Mouse (Mus musculus): ENCODE results near the gene Fam214a. TPM values are rescaled to one million over a fixed set of nuclear protein-coding genes. Genes with fewer than 3 reads are reported as not detected.

Gene Fam214a
- polyA plus RNA-seq, 1 experiment from 2014 or later: 2.1 TPM

- ATAC-seq (ENCODE audit: insufficient read depth): no peak
- Histone ChIP-seq H3K27me3 (no peaks in the 10 kb centered on the region), H3K4me3 (replicated peaks) (no peak overlapping the region), H3K4me2 (no peak overlapping the region), H3K4me1 (replicated peaks) (peaks cover 17% of the 10 kb centered on the region), H3K9me3 (replicated peaks) (no peaks in the 10 kb centered on the region), H3K36me3 (replicated peaks) (no peaks in the 10 kb centered on the region), H3K9ac (no peak overlapping the region), H3K27ac (replicated peaks) (no peak overlapping the region)
- 71% methylated on average over 12 of the region's 12 CpGs for WGBS (ENCODE audit: insufficient replicate concordance)
Observed at GRCm38 (mm10) chr9:74971191-74971976, 18.7 kb downstream of the Fam214a start.

- Histone ChIP-seq H3K27ac (replicated peaks) (no peak overlapping the region), H3K4me2 (no peak overlapping the region), H3K4me1 (replicated peaks) (peaks cover 17% of the 10 kb centered on the region), H3K36me3 (replicated peaks) (no peaks in the 10 kb centered on the region), H3K4me3 (replicated peaks) (no peak overlapping the region), H3K27me3 (no peaks in the 10 kb centered on the region), H3K9me3 (replicated peaks) (no peaks in the 10 kb centered on the region), H3K9ac (no peak overlapping the region)
- 55% methylated on average over 5 of the region's 5 CpGs for WGBS (ENCODE audit: insufficient replicate concordance)
- peak; percentile 47; the same call in 1 of the 2 replicates for ATAC-seq (ENCODE audit: insufficient read depth)
Observed at GRCm38 (mm10) chr9:74972736-74973135, 20.1 kb downstream of the Fam214a start.

GRCm38 (mm10) chr9:74973154-74973553, 20.5 kb downstream of the Fam214a start:
- no peak for ATAC-seq (ENCODE audit: insufficient read depth)
- no peak overlapping the region for H3K4me2 ChIP-seq
- 59% methylated on average over 4 of the region's 4 CpGs for WGBS (ENCODE audit: insufficient replicate concordance)

GRCm38 (mm10) chr9:74974758-74975157, 22.1 kb downstream of the Fam214a start:
- no peak overlapping the region for H3K4me3 ChIP-seq (replicated peaks)
- H3K4me1 ChIP-seq (replicated peaks): peaks cover 17% of the 10 kb centered on the region
- H3K9me3 ChIP-seq (replicated peaks): no peaks in the 10 kb centered on the region
- peak overlapping the region; percentile 10; the same call in 1 of the 2 replicates for H3K4me2 ChIP-seq
- WGBS (ENCODE audit: insufficient replicate concordance): 26% methylated on average over 11 of the region's 11 CpGs
- H3K36me3 ChIP-seq (replicated peaks): no peaks in the 10 kb centered on the region
- no peak for ATAC-seq (ENCODE audit: insufficient read depth)
- H3K27ac ChIP-seq (replicated peaks): no peak overlapping the region
- H3K9ac ChIP-seq: no peak overlapping the region
- H3K27me3 ChIP-seq: no peaks in the 10 kb centered on the region

More at GRCm38 (mm10) chr9:74973154-74973553, 20.5 kb downstream of the Fam214a start:
- Histone ChIP-seq H3K27ac (replicated peaks) (no peak overlapping the region), H3K9me3 (replicated peaks) (no peaks in the 10 kb centered on the region), H3K36me3 (replicated peaks) (no peaks in the 10 kb centered on the region), H3K4me1 (replicated peaks) (peaks cover 17% of the 10 kb centered on the region), H3K9ac (no peak overlapping the region), H3K4me3 (replicated peaks) (no peak overlapping the region), H3K27me3 (no peaks in the 10 kb centered on the region)

GRCm38 (mm10) chr9:74975416-74975815, 22.7 kb downstream of the Fam214a start:
- peak overlapping the region; percentile 47 for H3K4me3 ChIP-seq (replicated peaks)
- H3K36me3 ChIP-seq (replicated peaks): no peaks in the 10 kb centered on the region
- peaks cover 17% of the 10 kb centered on the region for H3K4me1 ChIP-seq (replicated peaks)
- WGBS (ENCODE audit: insufficient replicate concordance): 13% methylated on average over 7 of the region's 7 CpGs
- H3K9ac ChIP-seq: no peak overlapping the region
- H3K9me3 ChIP-seq (replicated peaks): no peaks in the 10 kb centered on the region
- ATAC-seq (ENCODE audit: insufficient read depth): no peak
- H3K4me2 ChIP-seq: peak overlapping the region; percentile 67
- H3K27ac ChIP-seq (replicated peaks): no peak overlapping the region
- no peaks in the 10 kb centered on the region for H3K27me3 ChIP-seq

GRCm38 (mm10) chr9:74975911-74976563, 23.4 kb downstream of the Fam214a start:
- Histone ChIP-seq H3K27ac (replicated peaks) (no peak overlapping the region), H3K4me1 (replicated peaks) (peaks cover 17% of the 10 kb centered on the region), H3K4me2 (peak overlapping the region; percentile 67), H3K36me3 (replicated peaks) (no peaks in the 10 kb centered on the region), H3K9ac (no peak overlapping the region), H3K9me3 (replicated peaks) (no peaks in the 10 kb centered on the region), H3K4me3 (replicated peaks) (peak overlapping the region; percentile 47), H3K27me3 (no peaks in the 10 kb centered on the region)
- under 1% methylated on average over 23 of the region's 23 CpGs for whole genome bisulfite sequencing (ENCODE audit: insufficient replicate concordance)
- peak; percentile 86 for ATAC-seq (ENCODE audit: insufficient read depth)

- peaks cover 17% of the 10 kb centered on the region for H3K4me1 ChIP-seq (replicated peaks)
- no peak for ATAC-seq (ENCODE audit: insufficient read depth)
- H3K4me3 ChIP-seq (replicated peaks): no peak overlapping the region
- no peak overlapping the region for H3K27ac ChIP-seq (replicated peaks)
- no peaks in the 10 kb centered on the region for H3K27me3 ChIP-seq
- no peak overlapping the region for H3K4me2 ChIP-seq
- 65% methylated on average over 2 of the region's 2 CpGs for WGBS (ENCODE audit: insufficient replicate concordance)
- no peaks in the 10 kb centered on the region for H3K36me3 ChIP-seq (replicated peaks)
- H3K9me3 ChIP-seq (replicated peaks): no peaks in the 10 kb centered on the region
- H3K9ac ChIP-seq: no peak overlapping the region
Observed at GRCm38 (mm10) chr9:74977251-74977650, 24.6 kb downstream of the Fam214a start.

- ATAC-seq (ENCODE audit: insufficient read depth): no peak
- no peak overlapping the region for H3K4me2 ChIP-seq
- no peak overlapping the region for H3K9ac ChIP-seq
- H3K4me1 ChIP-seq (replicated peaks): peaks cover 17% of the 10 kb centered on the region
- H3K4me3 ChIP-seq (replicated peaks): no peak overlapping the region
- H3K27ac ChIP-seq (replicated peaks): no peak overlapping the region
- no peaks in the 10 kb centered on the region for H3K36me3 ChIP-seq (replicated peaks)
- 64% methylated on average over 7 of the region's 7 CpGs for WGBS (ENCODE audit: insufficient replicate concordance)
- no peaks in the 10 kb centered on the region for H3K9me3 ChIP-seq (replicated peaks)
- H3K27me3 ChIP-seq: no peaks in the 10 kb centered on the region
Observed at GRCm38 (mm10) chr9:74977962-74978361, 25.3 kb downstream of the Fam214a start.

- WGBS (ENCODE audit: insufficient replicate concordance): 65% methylated on average over 7 of the region's 7 CpGs
- no peak for ATAC-seq (ENCODE audit: insufficient read depth)
- H3K36me3 ChIP-seq (replicated peaks): no peaks in the 10 kb centered on the region
Observed at GRCm38 (mm10) chr9:74978868-74979267, 26.2 kb downstream of the Fam214a start.

GRCm38 (mm10) chr9:74979371-74979770, 26.7 kb downstream of the Fam214a start:
- no peaks in the 10 kb centered on the region for H3K9me3 ChIP-seq (replicated peaks)
- H3K4me1 ChIP-seq (replicated peaks): peaks cover 17% of the 10 kb centered on the region
- H3K27ac ChIP-seq (replicated peaks): no peak overlapping the region
- no peak for ATAC-seq (ENCODE audit: insufficient read depth)
- H3K36me3 ChIP-seq (replicated peaks): no peaks in the 10 kb centered on the region
- no peaks in the 10 kb centered on the region for H3K27me3 ChIP-seq
- H3K4me2 ChIP-seq: no peak overlapping the region
- H3K4me3 ChIP-seq (replicated peaks): no peak overlapping the region
- no peak overlapping the region for H3K9ac ChIP-seq
- 68% methylated on average over 5 of the region's 5 CpGs for WGBS (ENCODE audit: insufficient replicate concordance)

More at GRCm38 (mm10) chr9:74978868-74979267, 26.2 kb downstream of the Fam214a start:
- no peak overlapping the region for H3K4me2 ChIP-seq
- peaks cover 17% of the 10 kb centered on the region for H3K4me1 ChIP-seq (replicated peaks)
- no peaks in the 10 kb centered on the region for H3K9me3 ChIP-seq (replicated peaks)
- no peak overlapping the region for H3K9ac ChIP-seq
- no peak overlapping the region for H3K4me3 ChIP-seq (replicated peaks)
- no peaks in the 10 kb centered on the region for H3K27me3 ChIP-seq
- no peak overlapping the region for H3K27ac ChIP-seq (replicated peaks)

GRCm38 (mm10) chr9:74979866-74980265, 27.2 kb downstream of the Fam214a start:
- Histone ChIP-seq H3K9ac (no peak overlapping the region), H3K27me3 (no peaks in the 10 kb centered on the region), H3K9me3 (replicated peaks) (no peaks in the 10 kb centered on the region), H3K36me3 (replicated peaks) (no peaks in the 10 kb centered on the region), H3K4me3 (replicated peaks) (no peak overlapping the region), H3K4me1 (replicated peaks) (peaks cover 12% of the 10 kb centered on the region), H3K4me2 (no peak overlapping the region), H3K27ac (replicated peaks) (no peak overlapping the region)
- 38% methylated on average over 1 of the region's 1 CpGs for WGBS (ENCODE audit: insufficient replicate concordance)
- no peak for ATAC-seq (ENCODE audit: insufficient read depth)

All from liver, embryonic 15.5 days (tissue).